Mouse (Mus musculus): ENCODE measurements around the gene Cxadr.

Gene Cxadr

GRCm38 (mm10) chr16:78301183-78301830 is at the start of gene Cxadr:
Cxadr (plus strand) TSS chr16:78301489.
- DNase-seq (ENCODE audit: low spot score) = peak; percentile 80

DNA sequence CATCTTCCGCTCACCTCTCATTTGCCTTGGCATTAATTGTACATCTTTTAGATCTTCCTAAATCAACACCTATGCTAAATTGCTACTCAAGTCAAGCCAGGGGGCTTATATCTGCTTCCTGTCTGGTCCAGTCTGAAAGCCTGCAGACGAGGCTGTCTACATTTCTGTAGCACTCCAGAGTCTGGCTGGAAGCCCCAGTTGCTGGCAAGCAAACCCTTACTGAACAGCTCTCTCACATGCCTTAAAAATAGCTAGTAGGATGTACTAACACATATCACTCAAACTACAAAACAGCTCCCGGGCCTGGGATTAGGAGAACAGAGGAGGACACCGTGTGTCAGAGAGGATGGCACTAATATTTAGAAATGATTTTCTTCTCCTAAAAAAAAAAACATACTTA is 42.3 kb upstream of the Cxadr start:
- no peak for DNase-seq (ENCODE audit: low spot score)

DNA sequence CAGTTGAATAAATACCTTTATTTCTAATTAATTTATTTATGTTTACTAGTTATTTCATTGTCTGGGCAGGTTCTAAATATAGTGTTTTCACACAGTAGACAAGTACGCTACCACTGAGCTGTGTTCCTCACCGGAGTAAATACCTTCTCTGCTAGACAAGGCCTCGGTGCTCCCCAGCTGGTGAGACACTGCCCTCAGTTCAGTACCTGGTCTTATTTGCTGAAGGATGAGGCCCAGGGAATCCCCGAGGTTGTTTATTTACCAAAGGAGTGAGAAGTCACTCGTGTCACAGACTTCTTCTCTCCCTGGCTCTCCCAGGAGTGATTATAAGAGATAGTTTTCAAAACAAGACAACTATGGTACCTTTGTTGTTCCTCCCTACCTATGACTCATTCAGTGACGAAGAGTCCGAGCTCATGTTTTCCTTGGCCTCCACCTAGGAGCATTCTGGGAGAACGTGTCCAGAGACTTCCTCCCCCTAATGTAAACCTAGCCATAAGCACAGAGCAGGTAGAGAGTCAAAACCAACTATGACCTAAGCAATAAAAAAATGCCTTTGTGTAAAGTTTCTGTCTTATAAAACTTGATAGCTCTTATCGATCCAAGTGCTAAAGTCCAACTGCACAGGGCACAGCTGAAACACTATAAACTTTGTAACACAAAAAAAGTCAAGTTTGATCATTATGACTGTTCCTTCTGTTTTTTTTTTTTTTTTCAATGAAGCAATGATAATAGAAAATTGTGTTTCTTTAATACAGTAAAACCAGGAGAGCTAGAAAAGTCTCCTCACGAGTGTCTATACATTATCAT is 41.0 kb upstream of the Cxadr start:
- DNase-seq (ENCODE audit: low spot score) = no peak

- DNase-seq (ENCODE audit: low spot score) = no peak
Observed at GRCm38 (mm10) chr16:78261520-78261919, 39.8 kb upstream of the Cxadr start.

- DNase-seq (ENCODE audit: low spot score) = no peak
Observed at GRCm38 (mm10) chr16:78264442-78265150, 36.7 kb upstream of the Cxadr start.

DNA sequence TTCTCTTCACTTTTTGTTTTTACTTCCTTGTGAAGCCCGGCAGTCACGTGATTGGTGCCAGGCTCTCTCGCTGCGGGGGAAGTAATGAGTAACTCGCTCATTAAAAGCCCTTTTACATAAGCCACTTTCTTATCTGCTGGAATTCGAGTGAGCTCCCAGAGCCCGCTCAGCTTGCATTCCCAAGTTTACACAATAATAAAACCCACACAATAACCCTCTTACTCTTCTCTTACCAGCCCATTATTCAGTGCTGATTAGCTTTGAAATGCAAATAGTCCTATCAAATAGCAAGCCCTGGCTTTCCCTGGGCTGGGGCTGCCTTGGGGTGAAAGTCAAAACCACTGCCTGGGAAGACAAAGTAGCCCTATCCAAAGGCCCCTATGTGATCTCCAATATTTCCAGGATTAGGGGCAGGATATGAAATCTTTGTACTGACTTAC is 36.1 kb upstream of the Cxadr start:
- DNase-seq (ENCODE audit: low spot score) = peak; percentile 73

- DNase-seq (ENCODE audit: low spot score) = no peak
Observed at GRCm38 (mm10) chr16:78265826-78266225, 35.5 kb upstream of the Cxadr start.

DNA sequence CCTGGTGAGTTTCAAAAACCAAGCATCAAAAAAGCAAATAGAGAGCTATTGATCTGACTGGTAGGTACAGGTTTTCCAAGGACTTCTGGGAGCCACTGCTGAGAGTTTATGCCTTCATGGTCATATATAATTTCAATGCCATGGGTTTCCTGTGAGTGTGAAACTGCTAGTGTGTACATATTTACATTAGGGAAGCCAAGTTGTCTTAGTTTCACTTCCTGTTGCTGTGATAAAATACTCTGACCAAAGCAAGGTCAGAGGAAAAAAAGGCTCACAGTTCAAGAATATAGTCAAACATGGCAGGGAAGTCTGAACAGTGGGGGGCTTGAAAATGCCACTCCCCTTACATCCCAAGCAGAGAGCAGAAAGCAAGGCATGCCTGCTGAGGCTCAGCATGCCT is 33.8 kb upstream of the Cxadr start:
- no peak for DNase-seq (ENCODE audit: low spot score)

DNA sequence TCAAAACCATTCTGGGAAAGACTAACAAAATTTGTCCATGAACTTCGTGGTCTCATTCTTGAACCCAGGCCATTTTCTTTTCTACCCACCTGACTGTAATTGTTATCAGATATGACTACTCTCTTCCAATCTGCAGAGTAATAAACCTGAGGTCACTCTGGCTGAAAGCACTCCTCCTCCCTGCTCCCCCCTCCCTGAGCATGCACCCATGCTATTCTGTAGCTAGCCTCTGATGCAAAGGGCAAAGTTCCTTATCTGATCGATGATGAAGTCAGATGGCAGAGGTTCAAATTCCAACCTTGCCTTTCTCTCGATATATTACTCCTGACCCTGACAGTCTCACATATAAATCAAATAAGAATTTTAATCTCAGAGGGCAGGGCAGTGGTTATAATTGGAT is 33.1 kb upstream of the Cxadr start:
- no peak for DNase-seq (ENCODE audit: low spot score)

GRCm38 (mm10) chr16:78274825-78275455 is 26.3 kb upstream of the Cxadr start:
- DNase-seq (ENCODE audit: low spot score) = no peak

DNA sequence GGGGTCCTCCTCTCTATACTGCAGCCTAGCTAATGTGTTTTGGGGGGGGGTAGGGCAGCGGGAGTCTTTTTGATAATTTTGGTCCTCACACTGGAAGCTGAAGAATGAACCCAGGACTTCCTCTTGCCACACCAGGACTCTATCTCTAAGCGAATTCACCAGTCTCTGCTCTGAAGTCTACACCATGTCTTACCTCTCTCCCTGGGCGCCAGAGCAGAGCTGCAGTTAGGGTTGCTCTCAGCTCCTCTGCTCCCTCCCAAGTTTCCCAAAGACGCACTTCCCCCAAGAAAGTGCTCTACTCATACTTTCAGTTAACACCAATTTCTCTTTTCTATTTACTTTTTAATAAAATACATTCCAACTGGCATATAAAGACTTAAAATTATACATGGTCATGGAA is 23.7 kb upstream of the Cxadr start:
- DNase-seq (ENCODE audit: low spot score) = no peak

DNA sequence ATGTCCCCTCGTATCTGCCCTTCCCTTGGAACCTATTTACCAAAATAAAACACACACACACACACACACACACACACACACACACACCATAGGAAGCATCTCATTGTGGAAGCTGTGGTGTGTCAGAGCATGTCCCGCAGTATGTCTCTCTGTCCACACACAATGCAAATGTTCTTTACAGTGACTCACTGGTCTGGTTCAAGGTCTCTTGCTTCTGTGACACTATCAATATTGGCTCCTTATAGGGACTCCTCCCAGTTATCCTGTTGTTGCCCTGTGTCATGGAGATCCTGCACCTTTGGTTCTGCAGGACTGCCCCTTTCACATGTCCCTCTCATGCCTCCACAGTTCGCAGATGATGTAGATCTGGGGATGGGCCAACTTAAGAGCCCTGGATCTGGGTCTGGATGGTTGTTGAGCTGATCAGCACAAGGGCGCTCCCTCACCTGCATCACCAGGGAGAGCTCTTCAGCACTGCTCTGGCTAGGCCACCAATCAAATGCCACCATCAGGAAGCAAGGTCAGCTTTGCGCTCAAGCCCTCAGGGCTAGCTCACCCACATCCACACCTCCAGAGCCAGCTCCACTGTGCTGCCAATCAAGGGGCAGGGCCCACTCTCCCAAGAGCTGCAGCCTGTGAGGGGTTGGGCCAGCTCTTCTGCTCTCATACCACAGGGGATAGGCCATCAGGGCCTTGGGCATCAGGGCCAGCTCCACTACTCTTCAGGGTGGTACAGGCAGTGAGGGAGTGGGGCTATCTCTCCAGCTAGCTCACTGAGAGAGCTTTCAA is 21.0 kb upstream of the Cxadr start:
- DNase-seq (ENCODE audit: low spot score) = no peak

DNA sequence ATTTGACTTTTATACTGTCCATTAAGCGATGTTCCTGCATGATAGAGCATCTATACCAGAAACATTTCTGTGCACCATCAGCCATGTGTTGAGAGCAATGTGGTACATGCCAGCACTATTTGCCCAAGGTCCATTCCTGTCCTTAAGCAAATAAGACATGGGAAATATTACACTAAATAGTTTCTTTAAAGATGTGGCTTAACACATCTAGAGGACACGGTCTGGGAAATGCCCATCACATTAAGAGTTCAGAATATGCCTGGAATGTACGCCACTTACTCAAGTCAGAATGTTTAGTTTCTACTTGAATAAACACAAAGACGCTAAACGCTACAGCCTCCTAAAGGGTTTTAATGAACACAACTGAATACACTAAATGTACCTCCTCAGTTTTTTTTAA is 18.1 kb upstream of the Cxadr start:
- DNase-seq (ENCODE audit: low spot score) = no peak

DNA sequence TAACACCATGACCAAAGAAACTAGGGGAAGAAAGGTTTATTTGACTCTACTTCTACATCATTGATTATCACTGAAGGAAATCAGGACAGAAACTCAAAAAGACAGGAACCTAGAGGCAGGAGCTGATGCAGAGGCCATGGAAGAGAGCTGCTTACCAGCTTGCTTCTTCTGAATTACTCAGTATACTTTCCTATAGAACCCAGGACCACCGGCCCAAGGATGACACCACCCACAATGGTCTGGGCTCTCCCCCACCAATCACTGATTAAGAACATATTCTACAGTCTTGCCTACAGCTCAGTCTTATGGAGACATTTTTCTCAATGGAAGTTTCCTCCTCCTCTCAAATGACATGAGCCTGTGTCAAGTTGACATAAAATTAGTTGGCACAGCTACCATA is 7.2 kb upstream of the Cxadr start:
- no peak for DNase-seq (ENCODE audit: low spot score)

DNA sequence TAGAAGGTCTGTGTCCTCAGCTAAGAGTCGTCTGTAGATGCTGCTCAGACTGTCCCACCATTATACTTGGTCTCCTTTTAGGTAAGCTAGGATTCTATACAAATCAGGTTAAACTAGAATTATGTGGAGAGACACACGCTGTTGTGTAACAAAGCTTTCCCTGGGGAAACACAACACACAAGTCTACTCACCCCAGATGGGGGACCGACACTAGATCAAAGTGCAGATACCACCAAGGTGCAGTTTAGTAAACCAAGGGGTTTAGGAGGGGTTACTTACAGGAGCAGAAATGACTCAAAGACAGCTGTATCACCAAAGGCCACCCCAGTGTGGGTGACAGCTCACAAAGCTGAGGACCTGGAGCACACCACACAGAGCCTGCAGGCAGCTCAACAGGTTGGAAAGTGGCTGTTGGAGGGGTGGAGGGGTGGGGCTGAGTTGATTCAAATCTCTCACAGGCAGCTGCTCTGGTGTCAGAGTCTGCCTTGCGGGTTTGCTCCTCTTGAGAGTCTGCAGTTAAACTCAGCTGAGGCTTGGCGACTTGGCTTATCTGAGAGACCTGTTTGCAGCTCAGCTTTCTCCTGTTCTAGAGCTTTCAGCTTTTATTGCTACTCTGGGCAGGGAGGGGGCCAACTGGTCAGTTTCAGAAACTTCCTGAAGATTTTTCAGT is 6.5 kb upstream of the Cxadr start:
- DNase-seq (ENCODE audit: low spot score) = no peak

- no peak for DNase-seq (ENCODE audit: low spot score)
Observed at GRCm38 (mm10) chr16:78295601-78296000, 5.7 kb upstream of the Cxadr start.

DNA sequence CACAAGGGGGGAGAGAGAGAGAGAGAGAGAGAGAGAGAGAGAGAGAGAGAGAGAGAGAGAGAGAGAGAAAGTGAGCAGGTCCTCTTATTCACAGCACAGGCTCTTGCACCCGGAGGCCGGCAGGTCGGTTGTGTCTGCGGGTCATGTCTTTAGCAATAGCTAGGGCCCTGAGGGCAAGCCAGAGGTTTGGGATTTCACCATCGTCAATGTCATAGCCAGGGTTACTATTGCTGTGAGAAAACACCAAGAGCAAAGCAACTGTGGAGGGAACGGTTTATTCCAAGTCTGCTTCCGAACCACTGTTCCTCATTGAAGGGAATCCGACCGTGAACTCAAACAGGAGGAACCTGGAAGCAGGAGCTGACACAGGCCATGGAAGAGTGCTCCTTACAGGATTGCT is 5.2 kb upstream of the Cxadr start:
- no peak for DNase-seq (ENCODE audit: low spot score)

- DNase-seq (ENCODE audit: low spot score) = peak; percentile 11
Observed at GRCm38 (mm10) chr16:78301831-78302677, 765 bp downstream of the Cxadr start.

DNA sequence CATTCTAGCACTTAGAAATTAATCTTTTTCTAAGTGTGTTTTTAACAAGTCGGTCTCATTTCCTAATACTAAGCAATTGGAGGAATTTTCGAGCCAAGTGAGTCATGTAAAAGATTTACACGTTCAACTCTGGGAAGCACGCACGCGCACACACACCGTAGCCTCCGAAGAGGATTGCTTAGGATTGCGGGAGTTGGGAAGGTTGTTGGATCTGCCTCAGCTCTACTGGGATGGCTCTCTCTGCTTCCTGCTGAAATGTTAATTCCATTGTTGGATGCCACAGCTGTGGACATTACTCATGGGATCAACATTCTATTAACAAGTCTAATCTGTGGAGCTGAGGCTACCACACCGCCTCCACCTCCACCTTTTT is 1.4 kb downstream of the Cxadr start:
- DNase-seq (ENCODE audit: low spot score) = peak; percentile 35

DNA sequence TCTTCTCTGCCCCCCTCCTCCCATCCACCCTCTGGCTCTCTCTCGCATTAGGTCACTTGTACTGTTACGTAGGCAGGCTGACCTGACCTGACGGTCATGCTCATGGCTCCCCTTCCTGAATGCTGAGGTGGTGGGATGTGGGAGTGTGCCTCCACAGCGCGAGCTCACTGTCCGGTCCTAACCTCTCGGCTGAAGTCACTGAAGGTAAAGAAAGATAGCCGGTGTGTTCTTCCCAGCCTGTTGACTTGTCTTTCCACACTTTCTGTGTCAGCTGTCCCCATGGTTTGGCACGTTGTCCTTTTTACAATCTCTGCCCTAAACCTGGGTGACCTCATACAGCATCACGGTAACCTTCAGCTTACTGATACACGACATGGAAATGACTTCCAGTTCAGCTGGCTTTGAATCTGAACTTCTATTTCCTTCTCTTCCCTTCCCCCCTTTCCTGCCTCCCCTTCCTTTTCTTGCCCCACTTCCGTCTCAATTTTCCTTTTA is 4.4 kb downstream of the Cxadr start:
- no peak for DNase-seq (ENCODE audit: low spot score)

Data from urinary bladder, postnatal 14 days (tissue).